Mouse (Mus musculus): ENCODE measurements around the gene Aloxe3. TPM values are rescaled to one million over a fixed set of nuclear protein-coding genes. Genes with fewer than 3 reads are reported as not detected.
A peak's percentile ranks its signal among the peaks of the same experiment; 100 is the strongest.

Gene Aloxe3
- total RNA-seq, 2 experiments from 2014 or later = not detected

GRCm38 (mm10) chr11:69124498-69124847, 1.2 kb upstream of the Aloxe3 start:
- peak; percentile 69 to 90 for DNase-seq

- DNase-seq = peak; percentile 85 to 92
Observed at GRCm38 (mm10) chr11:69125041-69125851, 450 bp upstream of the Aloxe3 start.

GRCm38 (mm10) chr11:69125919-69126705, 416 bp downstream of the Aloxe3 start:
- no peak for DNase-seq

- DNase-seq = no peak
Observed at GRCm38 (mm10) chr11:69126706-69127095, 1.0 kb downstream of the Aloxe3 start.

GRCm38 (mm10) chr11:69128426-69129122, 2.9 kb downstream of the Aloxe3 start:
- no peak for DNase-seq

GRCm38 (mm10) chr11:69133566-69133922, 7.8 kb downstream of the Aloxe3 start:
- no peak for DNase-seq

- DNase-seq = peak; percentile 39 to 69
Observed at GRCm38 (mm10) chr11:69133923-69134621, 8.4 kb downstream of the Aloxe3 start.

GRCm38 (mm10) chr11:69134622-69134968, 8.9 kb downstream of the Aloxe3 start:
- DNase-seq = no peak

GRCm38 (mm10) chr11:69135361-69135760, 9.7 kb downstream of the Aloxe3 start:
- DNase-seq = no peak

GRCm38 (mm10) chr11:69147546-69147945, 21.9 kb downstream of the Aloxe3 start:
- DNase-seq = no peak

- no peak for DNase-seq
Observed at GRCm38 (mm10) chr11:69148451-69148960, 22.8 kb downstream of the Aloxe3 start.

GRCm38 (mm10) chr11:69149728-69150127, 24.0 kb downstream of the Aloxe3 start:
- DNase-seq = no peak

GRCm38 (mm10) chr11:69150444-69150843, 24.7 kb downstream of the Aloxe3 start:
- DNase-seq = peak; percentile 59 to 86

- no peak for DNase-seq
Observed at GRCm38 (mm10) chr11:69151004-69151403, 25.3 kb downstream of the Aloxe3 start.

- no peak for DNase-seq
Observed at GRCm38 (mm10) chr11:69153831-69154230, 28.1 kb downstream of the Aloxe3 start.

GRCm38 (mm10) chr11:69155351-69155750, 29.7 kb downstream of the Aloxe3 start:
- no peak for DNase-seq

- no peak for DNase-seq
Observed at GRCm38 (mm10) chr11:69156800-69157199, 31.1 kb downstream of the Aloxe3 start, which contains the start of gene Alox12b. Alox12b (plus strand) TSS chr11:69156989.

GRCm38 (mm10) chr11:69169313-69169712, 43.6 kb downstream of the Aloxe3 start:
- DNase-seq = no peak

GRCm38 (mm10) chr11:69171626-69172025, 45.9 kb downstream of the Aloxe3 start:
- peak; percentile 88 to 89 for DNase-seq

- DNase-seq = no peak
Observed at GRCm38 (mm10) chr11:69172606-69173005, 46.9 kb downstream of the Aloxe3 start.

GRCm38 (mm10) chr11:69174722-69175121, 49.0 kb downstream of the Aloxe3 start:
- DNase-seq = no peak

- DNase-seq = no peak
Observed at GRCm38 (mm10) chr11:69178525-69178924, 52.8 kb downstream of the Aloxe3 start.

Data from heart, adult 18-20 months (tissue).